16 mouse cellular contexts compared by ENCODE assay signal in genomic region chr8:86282922-86283321, GRCm38 (mm10).
A peak's percentile ranks its signal among the peaks of the same experiment; 100 is the strongest.
DNase-seq lines count a peak whose midpoint lies in the region; ATAC-seq and TF ChIP-seq lines count a peak whose summit lies in the region.
"Had no signal": no experiment of that assay in that cellular context is flagged by ENCODE, and none has a peak within 500 bp of the region (broad histone marks: within the 10 kb centered on the region; RNA-seq: fewer than 3 reads in every experiment).

No protein-coding gene starts in this region.

- H3K36me3 ChIP-seq in hindbrain, embryonic 14.5 days (replicated peaks; ENCODE audit: control insufficient read depth, insufficient read depth), result no peaks in the 10 kb centered on the region
- H3K36me3 ChIP-seq in hindbrain, embryonic 11.5 days (ENCODE audit: control insufficient read depth, insufficient read depth, low read length), result no peaks in the 10 kb centered on the region
- H3K36me3 ChIP-seq in lung, embryonic 14.5 days (ENCODE audit: insufficient read depth), result no peaks in the 10 kb centered on the region
- H3K36me3 ChIP-seq: limb, embryonic 10.5 days; liver, embryonic 12.5 days had no signal

- H3K4me1 ChIP-seq in hindbrain, embryonic 14.5 days (replicated peaks; ENCODE audit: control insufficient read depth, insufficient read depth, low read length), result no peaks in the 10 kb centered on the region
- no peaks in the 10 kb centered on the region for H3K4me1 ChIP-seq in hindbrain, embryonic 11.5 days (replicated peaks; ENCODE audit: control insufficient read depth, insufficient read depth, low read length)
- H3K4me1 ChIP-seq in lung, embryonic 14.5 days (ENCODE audit: insufficient read depth), result no peaks in the 10 kb centered on the region
- H3K4me1 ChIP-seq: limb, embryonic 10.5 days; liver, embryonic 12.5 days; megakaryocyte, embryonic 14.5 days had no signal

- no peak overlapping the region for H3K4me3 ChIP-seq in hindbrain, embryonic 14.5 days (replicated peaks; ENCODE audit: low read length)
- H3K4me3 ChIP-seq in hindbrain, embryonic 11.5 days (ENCODE audit: low read depth, low read length), result no peak overlapping the region
- H3K4me3 ChIP-seq in lung, embryonic 14.5 days (ENCODE audit: low read depth, low read length), result no peak overlapping the region
- H3K4me3 ChIP-seq: heart, adult 2 months; limb, embryonic 10.5 days; liver, embryonic 12.5 days; megakaryocyte, embryonic 14.5 days; myocyte had no signal

- H3K9ac ChIP-seq in hindbrain, embryonic 14.5 days, result no peak overlapping the region
- H3K9ac ChIP-seq in hindbrain, embryonic 11.5 days (ENCODE audit: low read depth, low read length), result no peak overlapping the region
- no peak overlapping the region for H3K9ac ChIP-seq in lung, embryonic 14.5 days
- H3K9ac ChIP-seq: liver, embryonic 12.5 days had no signal

- no peaks in the 10 kb centered on the region for H3K9me3 ChIP-seq in hindbrain, embryonic 14.5 days (ENCODE audit: control insufficient read depth, low read length)
- no peaks in the 10 kb centered on the region for H3K9me3 ChIP-seq in hindbrain, embryonic 11.5 days (ENCODE audit: control insufficient read depth, low read length)
- H3K9me3 ChIP-seq in lung, embryonic 14.5 days (ENCODE audit: low read depth, low read length), result no peaks in the 10 kb centered on the region
- H3K9me3 ChIP-seq: limb, embryonic 10.5 days; liver, embryonic 12.5 days had no signal

- H3K27me3 ChIP-seq in hindbrain, embryonic 14.5 days (ENCODE audit: control insufficient read depth, insufficient read depth, low read length), result no peaks in the 10 kb centered on the region
- H3K27me3 ChIP-seq in hindbrain, embryonic 11.5 days (ENCODE audit: control insufficient read depth, insufficient read depth, low read length), result no peaks in the 10 kb centered on the region
- no peaks in the 10 kb centered on the region for H3K27me3 ChIP-seq in lung, embryonic 14.5 days (ENCODE audit: insufficient read depth, low read length)
- H3K27me3 ChIP-seq: CH12.LX; liver, embryonic 12.5 days; megakaryocyte, embryonic 14.5 days had no signal

- no peak overlapping the region for H3K4me2 ChIP-seq in hindbrain, embryonic 14.5 days (replicated peaks)
- H3K4me2 ChIP-seq in hindbrain, embryonic 11.5 days (replicated peaks; ENCODE audit: low read depth, low read length), result no peak overlapping the region
- H3K4me2 ChIP-seq in lung, embryonic 14.5 days, result no peak overlapping the region
- H3K4me2 ChIP-seq: liver, embryonic 12.5 days had no signal

- WGBS in hindbrain, embryonic 14.5 days, result 33% methylated on average over 7 of the region's 7 CpGs
- WGBS in hindbrain, embryonic 11.5 days, result 68% methylated on average over 7 of the region's 7 CpGs
- WGBS in lung, embryonic 14.5 days, result 38% methylated on average over 7 of the region's 7 CpGs

- no peak for ATAC-seq in cerebellum, adult (ENCODE audit: insufficient number of reproducible peaks, low FRiP score, low TSS enrichment)
- ATAC-seq in hindbrain, embryonic 14.5 days (ENCODE audit: low FRiP score), result peak; percentile 48; the same call in 1 of the 2 replicates
- no peak for ATAC-seq in hindbrain, embryonic 11.5 days (ENCODE audit: low FRiP score)
- ATAC-seq in lung, embryonic 14.5 days (ENCODE audit: insufficient read depth), result no peak
- ATAC-seq: activated CD4-positive, CD25-positive, alpha-beta regulatory T cell, adult 4 months; liver, embryonic 12.5 days had no signal

- peak overlapping the region; percentile 21; the same call in 1 of the 2 replicates for H3K27ac ChIP-seq in hindbrain, embryonic 14.5 days
- no peak overlapping the region for H3K27ac ChIP-seq in hindbrain, embryonic 11.5 days (ENCODE audit: low read depth, low read length)
- no peak overlapping the region for H3K27ac ChIP-seq in lung, embryonic 14.5 days (ENCODE audit: low read depth)
- H3K27ac ChIP-seq: heart, adult 2 months; limb, embryonic 10.5 days; liver, embryonic 12.5 days had no signal

- peak; percentile 31 to 48 for DNase-seq in cerebellum, adult 18-20 months
- no peak for DNase-seq in hindbrain, embryonic 14.5 days (ENCODE audit: low spot score)
- no peak for DNase-seq in hindbrain, embryonic 11.5 days (ENCODE audit: low spot score)
- peak; percentile 19 for DNase-seq in lung, embryonic 14.5 days
- DNase-seq in lung, postnatal 4 days, result no peak
- peak; percentile 30 for DNase-seq in MN1 (ENCODE audit: low spot score)
- no peak for DNase-seq in thymus, adult 18-20 months
- DNase-seq: heart, adult 2 months; heart, postnatal 10 days had no signal

- no peak for TF ChIP-seq CTCF in lung, embryonic 14.5 days (IDR thresholded peaks at IDR 0.05; ENCODE audit: low read depth)

Comparison
In these comparisons a context has a peak if more than half of its experiments do, and no peak if none do; other contexts are left out.
1. DNase-seq: peak in cerebellum, adult 18-20 months (2 of 2), lung, embryonic 14.5 days (single experiment) and MN1 (single experiment); none in hindbrain, embryonic 14.5 days (single experiment), hindbrain, embryonic 11.5 days (single experiment), lung, postnatal 4 days (0 of 2) and thymus, adult 18-20 months (0 of 2).